Mouse (Mus musculus): ENCODE measurements around the gene Polr2g.

DNA sequence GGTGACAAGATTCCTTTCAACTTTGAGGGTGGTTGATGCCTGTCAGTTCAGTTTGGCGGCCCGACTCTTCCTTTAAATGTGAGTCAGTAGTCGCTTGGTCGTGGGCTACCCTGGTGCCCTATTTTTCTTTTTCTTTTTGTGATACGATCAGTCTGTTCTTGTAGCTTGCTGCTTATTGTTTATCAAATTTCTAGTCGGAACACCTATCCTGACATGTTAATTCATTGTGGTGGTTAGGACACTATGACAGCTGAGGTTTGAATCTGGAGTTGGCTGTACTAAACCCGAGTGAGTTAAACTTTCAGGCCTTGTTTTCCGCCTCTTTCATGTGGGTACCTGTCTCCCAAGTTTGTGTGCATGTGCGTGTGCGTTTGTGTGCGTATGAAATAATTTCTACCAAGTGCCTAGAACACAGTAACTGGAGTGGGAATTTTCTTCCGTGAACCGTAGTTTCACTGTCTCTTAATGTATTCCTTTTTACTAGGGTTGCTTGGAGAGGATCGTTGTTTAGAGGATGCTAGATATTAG lies 40.8 kb downstream of the Polr2g start:
- TF ChIP-seq CTCF (IDR thresholded peaks at IDR 0.05; ENCODE audit: borderline replicate concordance, control insufficient read depth, extremely low read depth, insufficient read depth, low read length, poor library complexity) (no peak), POLR2A (IDR thresholded peaks at IDR 0.05; ENCODE audit: control insufficient read depth, extremely low read depth, insufficient read depth, low read length, poor library complexity) (no peak)

Measured in thymus, adult 2 months (tissue).